Mouse (Mus musculus): ENCODE measurements at regions not wholly inside any gene's neighbourhood (a gene's known extent, or its start where the extent isn't known, plus 50 kb on each side); places are given as distances from the start of the nearest gene placed in this dataset.

DNA sequence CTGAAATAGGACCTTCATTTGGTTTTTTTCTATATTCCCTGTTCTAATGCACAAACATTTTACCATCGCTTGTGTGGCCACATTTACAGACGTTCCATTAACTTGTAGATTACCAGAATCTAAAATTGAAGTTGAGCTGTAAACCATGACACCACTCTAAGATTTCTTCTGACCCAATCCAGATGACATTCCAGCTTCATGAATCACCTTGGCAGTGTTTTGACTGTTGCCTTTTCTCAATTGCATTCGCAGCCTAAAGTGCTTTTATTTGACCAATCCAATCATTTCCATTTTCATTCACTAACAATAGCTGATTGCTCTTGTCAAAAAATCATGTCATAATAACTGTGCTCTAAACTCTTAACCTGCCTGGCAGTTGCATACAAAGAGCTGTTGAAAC is 144.8 kb downstream of the Mdfic start:
- DNase-seq (ENCODE audit: low spot score in 2 of 2): no peak
- intact Hi-C loops (cut with DNase I): no loop called here

DNA sequence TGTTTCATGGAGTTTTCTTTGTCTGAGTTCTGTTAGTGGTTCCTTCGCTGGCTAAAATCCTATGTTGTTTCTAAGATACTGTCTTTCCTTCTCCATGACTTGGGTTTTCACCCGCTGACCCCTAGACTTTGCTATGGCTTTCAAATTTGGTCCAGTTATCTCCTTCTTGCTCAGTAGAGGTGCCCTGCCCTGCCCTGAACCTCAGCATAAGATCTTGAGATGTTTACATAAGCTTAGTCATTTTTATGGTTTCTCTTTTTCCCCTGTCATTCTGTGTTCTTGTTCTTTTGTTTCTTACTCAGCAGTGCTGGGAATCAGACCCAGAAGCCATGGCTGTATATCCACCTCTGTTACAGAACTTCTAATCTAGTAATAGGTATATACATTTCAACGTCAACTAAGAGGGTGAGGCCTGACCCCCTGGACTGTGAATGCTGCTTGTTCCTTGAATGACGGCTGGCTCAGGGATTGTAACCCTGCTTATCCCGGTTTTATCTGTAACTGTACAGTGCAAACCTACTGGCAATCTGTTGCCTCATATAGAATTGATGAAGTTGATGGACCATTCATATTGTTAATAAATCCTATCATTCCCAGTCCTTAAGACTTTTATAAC is 161.9 kb downstream of the Mdfic start:
- DNase-seq (ENCODE audit: low spot score in 2 of 2): no peak
- intact Hi-C loops (cut with DNase I): no loop called here

DNA sequence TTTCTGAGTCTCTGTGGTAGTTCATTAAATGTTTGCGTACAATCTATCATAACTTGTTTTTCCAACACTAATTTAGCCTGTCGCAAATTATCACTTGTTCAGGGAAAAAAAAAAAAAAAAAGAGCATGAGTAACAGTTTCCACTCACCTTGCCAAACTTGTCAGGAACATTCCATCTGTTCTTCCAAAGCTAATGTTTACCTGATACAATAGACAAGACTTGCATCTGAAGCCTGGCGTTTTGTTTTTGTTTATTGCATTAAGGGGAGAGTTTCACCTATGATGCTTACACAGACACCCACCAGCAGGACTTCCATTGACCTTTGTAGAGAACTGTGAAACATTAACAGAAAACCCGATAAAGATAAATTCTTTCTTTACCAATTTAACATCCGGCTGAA is 172.6 kb downstream of the Mdfic start:
- intact Hi-C loops (cut with DNase I): no loop called here
- DNase-seq (ENCODE audit: low spot score in 2 of 2): no peak

DNA sequence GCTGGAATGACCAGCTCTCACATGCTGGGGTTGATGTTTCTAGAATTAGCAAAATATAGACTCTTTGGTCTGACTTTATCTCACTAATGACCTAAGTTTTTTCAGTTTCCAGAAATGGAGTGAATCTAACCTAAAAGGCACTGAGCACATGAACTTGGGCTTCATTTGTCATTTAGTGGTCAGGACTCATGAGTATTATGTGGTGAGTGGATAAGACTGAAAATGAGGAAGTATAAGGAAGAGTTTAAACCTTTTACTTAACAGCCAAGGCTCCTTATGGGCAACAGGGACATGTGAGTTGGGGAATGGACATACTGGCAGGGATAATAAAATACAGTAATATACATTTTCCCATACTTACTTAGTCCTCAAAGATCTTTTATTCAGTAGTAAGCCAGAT is 180.0 kb downstream of the Mdfic start:
- DNase-seq (ENCODE audit: low spot score in 2 of 2): no peak
- intact Hi-C loops (cut with DNase I): no loop called here

DNA sequence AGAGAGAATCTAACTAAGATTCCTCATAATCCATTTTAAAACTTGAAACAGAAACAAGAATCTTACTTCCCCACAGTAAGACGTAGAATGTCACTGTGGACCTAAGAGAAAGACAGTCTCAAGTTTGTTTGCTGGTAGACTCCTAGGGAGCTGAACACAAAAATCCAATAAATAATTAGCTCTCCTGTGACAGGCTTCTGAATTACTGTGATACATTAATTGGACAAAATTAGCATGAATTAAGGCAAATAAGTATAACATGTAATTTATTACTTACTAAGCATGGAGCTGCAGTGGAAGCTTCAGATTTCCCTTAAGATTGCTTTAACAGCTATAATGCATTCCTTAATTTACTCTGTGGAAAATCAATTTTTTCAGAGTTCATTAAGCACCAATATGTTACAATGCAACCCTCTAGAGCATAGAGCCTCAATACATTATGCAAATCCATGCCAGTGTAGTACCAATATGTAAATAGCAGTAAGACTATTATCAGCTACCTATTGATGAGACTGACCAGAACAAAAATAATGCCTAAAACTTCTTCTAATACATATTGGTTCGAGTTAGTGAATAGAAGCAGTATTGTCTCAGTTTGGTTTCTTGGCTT is 182.3 kb downstream of the Mdfic start:
- no peak for DNase-seq (ENCODE audit: low spot score in 2 of 2)
- intact Hi-C loops (cut with DNase I): no loop called here

DNA sequence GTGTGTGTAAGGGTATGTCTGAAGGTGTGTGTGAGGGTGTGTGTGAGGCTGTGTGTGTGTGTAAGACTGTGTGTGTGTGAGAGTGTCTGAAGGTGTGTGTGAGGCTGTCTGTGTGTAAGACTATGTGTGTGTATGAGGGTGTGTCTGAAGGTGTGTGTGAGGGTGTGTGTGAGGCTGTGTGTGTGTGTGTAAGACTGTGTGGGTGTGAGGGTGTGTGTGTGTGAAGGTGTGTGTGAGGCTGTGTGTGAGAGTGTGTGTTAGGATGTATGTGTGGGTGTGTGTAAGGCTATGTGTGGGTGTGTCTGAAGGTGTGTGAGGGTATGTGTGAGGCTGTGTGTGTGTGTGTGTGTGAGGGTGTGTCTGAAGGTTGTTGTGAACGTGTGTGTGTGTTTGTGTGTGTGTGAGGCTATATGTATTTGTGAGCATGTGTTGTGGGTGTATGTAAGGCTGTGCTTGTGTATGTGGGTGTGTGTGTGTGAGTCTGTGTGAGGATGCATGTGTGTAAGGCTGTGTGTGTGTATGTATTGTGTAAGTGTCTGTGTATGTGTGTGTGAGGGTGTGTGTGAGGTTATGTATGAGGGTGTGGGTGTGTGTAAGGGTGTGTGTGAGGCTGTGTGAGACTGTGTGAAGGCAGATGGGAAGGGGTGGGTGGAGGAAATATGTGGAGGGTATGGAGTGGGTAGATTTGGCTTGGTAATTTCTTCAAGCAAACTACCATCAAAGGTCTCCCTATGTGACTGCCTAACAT is 190.1 kb downstream of the Mdfic start:
- intact Hi-C loops (cut with DNase I): no loop called here

DNA sequence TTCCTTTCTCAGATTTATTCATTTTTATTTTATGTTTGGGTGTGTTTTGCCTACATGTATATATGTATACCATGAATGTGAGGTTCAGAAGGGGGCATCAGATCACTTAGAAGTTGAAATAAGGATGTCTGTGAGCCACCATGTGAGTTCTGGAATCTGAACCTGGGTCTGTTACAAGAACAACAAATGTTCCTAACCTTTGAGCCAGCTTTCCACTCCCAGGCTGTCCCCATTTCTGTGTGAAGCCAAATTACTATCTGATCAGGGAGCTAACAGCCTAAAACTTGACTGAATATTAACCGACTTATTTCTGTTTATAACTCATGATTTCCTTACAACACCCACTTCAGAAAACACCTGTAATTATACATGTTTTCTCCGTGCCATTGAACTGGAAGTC is 209.2 kb downstream of the Mdfic start:
- intact Hi-C loops (cut with DNase I): no loop called here
- DNase-seq (ENCODE audit: low spot score in 2 of 2): no peak

More for the DNA sequence above, 190.1 kb downstream of the Mdfic start:
- DNase-seq (ENCODE audit: low spot score in 2 of 2): no peak

DNA sequence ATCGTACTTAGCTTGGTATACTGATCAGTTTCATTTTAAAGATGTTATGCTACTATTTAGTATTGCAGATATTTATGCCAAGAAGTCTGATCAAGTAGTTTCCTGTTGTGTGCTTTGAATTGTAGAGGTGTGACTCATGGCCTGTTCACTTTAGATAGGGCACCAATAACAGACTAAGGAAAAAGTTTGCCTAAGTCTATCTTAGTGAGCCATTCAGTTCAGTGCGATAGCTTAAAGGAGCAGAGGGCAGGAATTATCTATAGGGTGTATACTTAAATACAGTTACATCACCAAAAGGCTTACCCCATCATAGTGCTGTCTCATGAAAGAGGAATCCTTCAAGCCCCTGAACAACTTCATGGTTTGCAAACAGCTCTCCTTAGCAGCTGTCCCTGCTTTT is 229.8 kb downstream of the Mdfic start:
- intact Hi-C loops (cut with DNase I): no loop called here
- DNase-seq (ENCODE audit: low spot score in 2 of 2): no peak

DNA sequence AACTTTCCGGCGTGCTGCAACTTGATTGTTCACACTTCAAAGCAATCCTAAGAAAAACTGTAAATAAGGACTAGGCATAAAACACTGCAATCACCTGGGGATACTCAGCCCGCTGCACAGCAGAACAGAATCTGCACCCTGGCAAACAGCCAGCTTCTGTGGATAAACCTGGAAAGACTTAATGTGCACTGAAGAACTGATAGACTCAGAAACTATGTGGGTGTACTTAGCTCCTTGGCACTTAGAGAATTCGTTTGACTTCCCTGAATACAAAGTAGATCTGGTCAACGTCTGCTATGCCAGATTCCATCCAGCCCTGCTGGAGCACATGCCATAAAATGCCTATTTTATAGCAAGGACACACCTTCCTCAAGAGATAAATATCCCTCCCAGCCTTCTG is 266.9 kb downstream of the Mdfic start:
- peak in 1 of 2 experiments; percentile 3 for DNase-seq (ENCODE audit: low spot score in 2 of 2)
- intact Hi-C loops (cut with DNase I): no loop called here
